Mouse (Mus musculus) lung, postnatal 0 days (tissue): ENCODE results near the gene Nrd1. TPM values are rescaled to one million over a fixed set of nuclear protein-coding genes. Genes with fewer than 3 reads are reported as not detected.

Source experiments
- ATAC-seq: fragments of 200-750 bp; cut with Nextera tagmentation; 2 replicates; pipeline ENCODE4 v1.8.0; 2017; ENCODE audit warnings: moderate library complexity
- DNase-seq: peaks from one replicate; pipeline ENCODE4 v3.0.0-alpha.2; 2016; ENCODE audit warnings: low spot score
- H3K27ac ChIP-seq: fragments of 300-500 bp; sonication (generic); 2 replicates; pipeline ENCODE4 v1.5.1; 2014; ENCODE audit warnings: antibody characterized with exemption, mild to moderate bottlenecking, low read length, mixed read lengths
- H3K27me3 ChIP-seq: fragments of 300-500 bp; sonication (generic); replicated peaks from 2 replicates; pipeline ENCODE4 v1.6.1; 2014; ENCODE audit warnings: low read length, mixed read lengths; ENCODE audit not compliant: insufficient read depth
- H3K36me3 ChIP-seq: fragments of 300-500 bp; sonication (generic); 2 replicates; pipeline ENCODE4 v1.6.1; 2014; ENCODE audit warnings: low read length, mixed read lengths; ENCODE audit not compliant: insufficient read depth
- H3K4me1 ChIP-seq: fragments of 300-500 bp; sonication (generic); 2 replicates; pipeline ENCODE4 v1.6.1; 2014; ENCODE audit warnings: antibody characterized with exemption, low read depth, low read length, mixed read lengths; ENCODE audit not compliant: insufficient read depth
- H3K4me2 ChIP-seq: fragments of 300-500 bp; sonication (generic); replicated peaks from 2 replicates; pipeline ENCODE4 v1.6.1; 2014; ENCODE audit warnings: low read depth, mild to moderate bottlenecking, low read length, moderate library complexity, mixed read lengths
- H3K4me3 ChIP-seq: fragments of 300-500 bp; sonication (generic); 2 replicates; pipeline ENCODE4 v1.5.1; 2014; ENCODE audit warnings: low read depth, low read length
- H3K9ac ChIP-seq: fragments of 300-500 bp; sonication (generic); replicated peaks from 2 replicates; pipeline ENCODE4 v1.6.1; 2014; ENCODE audit warnings: low read depth, mild to moderate bottlenecking
- H3K9me3 ChIP-seq: fragments of 300-500 bp; sonication (generic); 2 replicates; pipeline ENCODE4 v1.6.1; 2016; ENCODE audit warnings: low read length, mixed read lengths
- CTCF ChIP-seq: IDR thresholded peaks from 2 replicates; pipeline ENCODE4 v1.5.1; 2016; ENCODE audit warnings: antibody characterized with exemption, mild to moderate bottlenecking
- EP300 ChIP-seq: IDR thresholded peaks from 2 replicates; pipeline ENCODE4 v1.6.1; 2016; ENCODE audit warnings: antibody characterized with exemption, mild to moderate bottlenecking, control low read depth
- WGBS: fragments of 180-500 bp; shearing (Covaris S2); extraction: QIAGEN DNeasy Blood & Tissue Kit; methylation state at CpG from one replicate; pipeline ENCODE4 v1.1.7; 2014; 5-methylcytosine and 5-hydroxymethylcytosine counted together
- polyA plus RNA-seq: library from polyadenylated mRNA; unstranded; fragments of >200 nt; fragmentation: Nextera tagmentation; extraction: Ambion mirVana; gene quantifications from 2 replicates; pipeline ENCODE4 v1.2.1, GENCODE M21; 2015

The Nrd1 gene
- polyA plus RNA-seq, 1 experiment from 2014 or later, result 29.3 TPM

GRCm38 (mm10) chr4:108971054-108971453 lies 29.4 kb upstream of the Nrd1 start:
- Histone ChIP-seq H3K27me3 (no peaks in the 10 kb centered on the region), H3K27ac (no peak overlapping the region), H3K9ac (no peak overlapping the region), H3K36me3 (no peaks in the 10 kb centered on the region), H3K4me1 (no peaks in the 10 kb centered on the region), H3K9me3 (no peaks in the 10 kb centered on the region), H3K4me3 (no peak overlapping the region), H3K4me2 (no peak overlapping the region)
- DNase-seq (peak; percentile 36), ATAC-seq (0 out of 2 replicates have a peak, but pooled peaks have one; percentile 19)
- 60% methylated on average over 5 of the region's 5 CpGs for WGBS
- TF ChIP-seq EP300, result no peak
- TF ChIP-seq CTCF, result no peak

GRCm38 (mm10) chr4:108976458-108977071 lies 23.9 kb upstream of the Nrd1 start:
- Histone ChIP-seq H3K27ac (no peak overlapping the region), H3K9ac (no peak overlapping the region), H3K36me3 (no peaks in the 10 kb centered on the region), H3K27me3 (no peaks in the 10 kb centered on the region), H3K4me2 (no peak overlapping the region), H3K9me3 (no peaks in the 10 kb centered on the region), H3K4me3 (no peak overlapping the region), H3K4me1 (no peaks in the 10 kb centered on the region)
- 46% methylated on average over 6 of the region's 6 CpGs for WGBS
- TF ChIP-seq CTCF (peak; percentile 88), EP300 (no peak)
- DNase-seq (peak; percentile 78), ATAC-seq (no peak)

GRCm38 (mm10) chr4:108986833-108987472 lies 13.5 kb upstream of the Nrd1 start:
- WGBS, result 75% methylated on average over 1 of the region's 1 CpGs
- TF ChIP-seq CTCF, result no peak; the same call in 1 of the 2 replicates
- H3K9ac ChIP-seq, result no peak overlapping the region

GRCm38 (mm10) chr4:108987473-108987842 lies 13.0 kb upstream of the Nrd1 start:
- no peaks in the 10 kb centered on the region for H3K9me3 ChIP-seq
- H3K4me3 ChIP-seq, result no peak overlapping the region
- no peak overlapping the region for H3K4me2 ChIP-seq
- no peak overlapping the region for H3K27ac ChIP-seq
- no peaks in the 10 kb centered on the region for H3K36me3 ChIP-seq
- H3K4me1 ChIP-seq, result no peaks in the 10 kb centered on the region
- no peaks in the 10 kb centered on the region for H3K27me3 ChIP-seq
- TF ChIP-seq EP300 (no peak), CTCF (no peak)
- no peak for ATAC-seq
- no peak overlapping the region for H3K9ac ChIP-seq
- DNase-seq, result no peak
- 72% methylated on average over 4 of the region's 4 CpGs for WGBS

More at GRCm38 (mm10) chr4:108986833-108987472, 13.5 kb upstream of the Nrd1 start:
- DNase-seq (no peak), ATAC-seq (no peak)
- Histone ChIP-seq H3K27me3 (no peaks in the 10 kb centered on the region), H3K4me3 (no peak overlapping the region), H3K9me3 (no peaks in the 10 kb centered on the region), H3K27ac (no peak overlapping the region), H3K4me2 (no peak overlapping the region), H3K36me3 (no peaks in the 10 kb centered on the region), H3K4me1 (no peaks in the 10 kb centered on the region)

GRCm38 (mm10) chr4:108989430-108989829 lies 11.0 kb upstream of the Nrd1 start:
- Histone ChIP-seq H3K4me2 (no peak overlapping the region), H3K36me3 (no peaks in the 10 kb centered on the region), H3K27me3 (no peaks in the 10 kb centered on the region), H3K4me1 (no peaks in the 10 kb centered on the region), H3K4me3 (no peak overlapping the region), H3K9ac (no peak overlapping the region), H3K27ac (no peak overlapping the region), H3K9me3 (no peaks in the 10 kb centered on the region)
- TF ChIP-seq CTCF, result no peak
- no peak for TF ChIP-seq EP300
- WGBS, result 54% methylated on average over 2 of the region's 2 CpGs
- ATAC-seq (no peak), DNase-seq (no peak)

GRCm38 (mm10) chr4:108990032-108990431 lies 10.4 kb upstream of the Nrd1 start:
- no peak overlapping the region for H3K4me2 ChIP-seq
- no peak overlapping the region for H3K9ac ChIP-seq
- H3K36me3 ChIP-seq, result no peaks in the 10 kb centered on the region
- H3K27me3 ChIP-seq, result no peaks in the 10 kb centered on the region
- H3K27ac ChIP-seq, result no peak overlapping the region
- TF ChIP-seq CTCF (no peak), EP300 (no peak)
- no peaks in the 10 kb centered on the region for H3K4me1 ChIP-seq
- no peaks in the 10 kb centered on the region for H3K9me3 ChIP-seq
- no peak overlapping the region for H3K4me3 ChIP-seq
- ATAC-seq, result no peak
- DNase-seq, result no peak
